Mouse (Mus musculus): ENCODE data around the gene Pim3.
"Not testable (repeated sequence)": the region's sequence is repeated elsewhere in the genome, so short reads cannot be mapped to it uniquely, and the experiment has no call there.

Gene Pim3

DNA sequence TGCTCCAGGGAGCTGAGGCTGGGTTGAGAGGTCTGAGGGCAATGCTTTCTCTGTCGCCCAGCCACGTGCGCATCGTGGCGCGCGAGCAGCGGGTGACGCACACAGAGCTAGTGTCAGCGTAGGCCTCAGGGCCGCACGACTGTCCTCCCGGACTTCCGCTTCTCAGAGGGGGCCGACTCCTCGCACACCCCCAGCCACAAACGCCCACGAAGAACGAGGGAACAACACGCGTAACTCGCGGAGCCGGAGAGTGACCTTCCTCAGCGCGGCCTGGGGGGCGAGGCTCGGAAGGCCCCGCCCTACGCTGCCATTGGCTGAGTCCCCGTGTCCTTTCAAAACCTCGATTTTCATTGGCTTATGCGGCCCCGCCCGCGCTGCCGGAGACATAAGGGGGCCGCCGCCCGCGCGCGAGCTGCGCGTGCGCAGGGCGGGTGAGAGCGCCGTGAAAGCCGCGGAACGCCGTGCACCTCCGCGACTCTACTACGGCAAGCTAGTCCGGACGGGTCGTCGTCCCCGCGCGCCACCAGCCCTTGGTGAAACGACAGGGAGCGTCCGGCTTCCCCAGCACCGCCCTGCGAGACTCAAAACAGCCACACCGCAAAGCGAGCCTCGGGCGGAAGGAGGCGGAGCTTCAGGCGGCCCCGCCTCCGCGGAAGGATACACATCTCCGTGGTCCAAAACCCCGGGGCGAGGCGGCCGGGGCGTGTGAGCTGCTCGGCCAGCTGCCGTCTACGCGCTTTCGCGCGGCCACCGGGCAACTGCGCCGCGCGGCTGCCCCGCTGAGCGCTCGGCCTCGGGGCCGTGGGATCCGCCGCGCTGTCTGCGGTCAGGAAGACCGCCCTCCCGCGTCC is at the start of gene Pim3:
Gene Pim3, plus strand, starts transcription at position 415 of the 851 bp plus-strand sequence.
- peak; percentile 97 for DNase-seq

DNA sequence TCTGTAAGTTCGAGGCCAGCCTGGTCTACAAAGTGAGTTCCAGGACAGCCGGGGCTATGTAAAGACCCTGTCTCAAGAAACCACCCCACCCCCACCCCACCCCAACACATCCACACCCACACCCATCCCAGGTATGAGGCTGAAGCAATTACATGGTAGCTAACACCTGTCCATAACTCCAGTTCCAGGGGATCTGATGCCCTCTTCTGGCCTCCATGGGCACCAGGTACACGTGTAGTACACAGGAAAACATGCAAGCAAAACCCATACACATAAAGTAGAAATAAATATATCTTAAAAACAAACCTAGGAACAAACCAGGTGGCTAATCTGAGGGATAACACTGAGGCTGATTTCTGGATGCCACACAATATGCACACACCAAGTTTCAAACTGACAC is 48.7 kb upstream of the Pim3 start:
- no peak for DNase-seq

DNA sequence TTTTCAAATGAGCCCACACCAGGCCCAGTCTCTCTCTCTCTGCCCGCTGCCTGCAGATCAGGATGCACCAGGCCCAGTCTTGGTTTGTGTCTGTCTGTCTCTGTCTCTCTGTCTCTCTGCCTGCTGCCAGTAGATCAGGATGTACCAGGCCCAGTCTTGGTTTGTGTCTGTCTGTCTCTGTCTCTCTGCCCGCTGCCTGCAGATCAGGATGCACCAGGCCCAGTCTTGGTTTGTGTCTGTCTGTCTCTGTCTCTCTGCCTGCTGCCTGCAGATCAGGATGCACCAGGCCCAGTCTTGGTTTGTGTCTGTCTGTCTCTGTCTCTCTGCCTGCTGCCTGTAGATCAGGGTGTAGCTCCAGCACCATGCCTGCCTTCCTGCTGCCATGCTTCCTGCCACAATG is 48.1 kb upstream of the Pim3 start:
- DNase-seq, result not testable (repeated sequence)

DNA sequence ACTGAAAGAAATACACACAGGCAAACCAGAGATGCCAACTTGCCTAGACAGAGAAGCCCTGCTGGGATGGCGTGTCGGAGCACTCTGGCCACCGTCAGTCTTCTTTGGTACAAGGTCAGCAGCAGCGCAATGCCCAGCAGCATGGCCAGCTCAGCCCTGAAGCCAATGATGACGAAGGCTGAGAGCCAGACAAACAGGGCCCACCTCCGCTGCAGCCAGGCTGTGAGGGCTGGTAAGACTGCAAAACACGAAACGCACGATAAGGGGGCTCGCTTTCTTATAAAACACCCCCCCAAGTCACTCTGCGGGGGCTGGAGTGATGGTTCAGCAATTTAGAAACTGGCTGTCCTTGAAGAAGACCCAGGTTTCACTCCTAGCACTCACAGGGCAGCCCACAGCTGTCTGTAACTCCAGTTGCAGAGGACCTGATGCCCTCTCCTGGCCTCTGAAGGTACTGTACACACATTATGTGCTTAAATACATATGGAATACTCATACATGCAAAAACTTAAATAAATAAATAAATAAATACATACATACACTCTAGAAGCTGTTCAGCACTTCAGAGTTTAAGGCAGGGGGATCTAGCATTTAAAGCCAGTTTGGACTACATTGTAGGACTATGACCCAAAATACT is 47.5 kb upstream of the Pim3 start:
- DNase-seq, result no peak

DNA sequence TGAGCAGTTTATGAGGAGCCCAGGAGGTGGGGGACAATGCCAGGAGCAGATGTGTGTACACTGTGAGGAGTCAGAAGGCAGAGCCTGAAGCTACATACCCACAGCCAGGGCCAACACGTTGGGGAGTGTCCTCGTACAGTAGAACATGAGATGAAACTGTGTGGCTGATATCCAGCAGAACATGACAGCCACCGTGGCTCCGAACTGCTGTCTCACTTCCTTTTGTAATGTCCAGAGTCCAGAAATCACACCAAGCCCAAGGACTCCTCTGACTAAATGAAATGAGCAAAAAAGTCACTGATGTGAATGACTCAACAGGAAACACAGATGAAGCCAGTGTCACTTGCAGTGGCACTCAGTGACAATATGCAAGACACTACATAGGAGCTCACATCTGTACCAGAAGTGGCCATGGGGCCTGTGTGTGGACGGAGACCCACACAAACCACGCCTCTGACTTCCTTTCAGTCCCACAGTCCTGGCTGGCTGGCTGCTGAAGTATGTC is 46.7 kb upstream of the Pim3 start:
- DNase-seq, result no peak

DNA sequence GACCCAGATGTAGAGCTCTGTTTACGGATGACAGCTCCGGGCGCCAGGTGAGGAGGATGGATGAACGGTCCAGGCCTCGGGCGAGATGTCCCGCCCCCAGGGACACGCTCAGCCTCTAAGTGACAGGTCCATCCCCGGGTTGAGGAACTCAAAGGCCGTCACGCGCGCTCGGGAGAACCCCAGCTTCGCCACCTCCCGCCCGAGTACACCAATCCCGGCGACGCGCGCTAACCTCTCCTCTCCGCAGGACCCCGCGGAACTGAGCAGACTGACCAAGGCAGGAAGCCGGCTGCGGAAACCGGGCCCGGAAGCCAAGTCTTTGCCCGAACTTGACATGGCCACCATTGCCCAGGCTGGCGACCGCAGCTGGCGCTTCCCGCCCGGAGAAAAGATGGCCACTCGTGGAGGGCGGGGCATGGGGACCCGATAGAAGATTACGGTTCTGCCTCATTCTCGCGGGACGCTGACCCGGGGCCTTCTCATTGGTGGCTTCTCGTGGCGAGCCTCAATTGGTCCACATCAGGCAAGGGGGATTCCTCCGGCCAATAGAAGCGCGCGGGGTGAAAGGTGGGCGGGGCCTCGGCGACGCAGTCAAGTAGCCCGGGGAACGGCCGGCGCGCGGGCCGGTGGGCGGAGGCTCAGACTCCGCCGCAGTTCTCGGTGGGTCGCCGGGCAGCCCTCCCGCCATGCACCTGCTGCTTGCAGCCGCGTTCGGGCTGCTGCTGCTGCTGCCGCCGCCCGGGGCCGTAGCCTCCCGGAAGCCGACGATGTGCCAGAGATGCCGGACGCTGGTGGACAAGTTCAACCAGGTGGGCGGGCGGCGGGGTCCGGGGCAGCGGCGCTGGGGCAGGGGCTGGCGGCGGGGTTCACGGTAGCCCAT is 42.7 kb upstream of the Pim3 start, which contains the start of the genes Alg12 and Creld2:
Gene Alg12, minus strand, starts transcription at position 293 of the 880 bp plus-strand sequence.
Gene Creld2, plus strand, starts transcription at position 621 of the 880 bp plus-strand sequence.
- DNase-seq, result peak; percentile 99

DNA sequence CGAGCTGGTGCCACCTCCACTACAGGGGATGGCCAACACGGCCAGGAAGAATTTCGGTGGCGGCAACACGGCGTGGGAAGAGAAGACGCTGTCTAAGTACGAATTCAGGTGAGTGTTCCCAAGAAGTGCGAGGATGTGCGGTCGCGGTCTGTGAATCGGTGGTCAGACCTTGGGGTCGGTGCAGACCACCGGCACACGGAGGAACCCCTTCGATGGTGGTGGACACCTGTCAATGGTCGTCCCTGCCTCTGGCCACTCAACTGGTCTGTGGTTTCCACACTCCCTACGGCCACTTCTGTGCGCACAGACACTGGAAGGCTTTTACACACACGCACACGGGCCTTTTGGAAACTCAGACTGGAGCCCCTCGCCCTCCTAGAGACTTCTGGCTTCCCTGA is 42.1 kb upstream of the Pim3 start:
- no peak for DNase-seq

DNA sequence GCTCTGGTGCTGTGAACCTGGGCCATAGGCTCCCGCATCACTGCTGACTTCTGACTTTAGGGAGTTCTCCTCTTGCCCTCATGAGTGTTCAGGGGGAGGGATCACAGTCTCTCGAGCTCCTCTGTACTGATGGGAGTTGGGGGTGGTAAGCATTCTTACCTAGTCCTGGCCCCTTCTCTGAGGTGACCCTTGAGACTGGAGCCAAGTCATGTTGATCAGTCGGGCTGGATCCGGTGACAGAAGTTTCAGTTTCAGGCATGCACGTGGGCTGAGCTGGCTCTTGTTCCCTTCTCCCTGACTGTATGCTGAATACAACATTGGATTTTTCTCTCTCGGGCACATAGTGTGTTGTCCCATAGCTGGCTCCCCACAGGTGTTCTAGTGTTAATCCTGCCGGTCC is 40.6 kb upstream of the Pim3 start:
- no peak for DNase-seq

DNA sequence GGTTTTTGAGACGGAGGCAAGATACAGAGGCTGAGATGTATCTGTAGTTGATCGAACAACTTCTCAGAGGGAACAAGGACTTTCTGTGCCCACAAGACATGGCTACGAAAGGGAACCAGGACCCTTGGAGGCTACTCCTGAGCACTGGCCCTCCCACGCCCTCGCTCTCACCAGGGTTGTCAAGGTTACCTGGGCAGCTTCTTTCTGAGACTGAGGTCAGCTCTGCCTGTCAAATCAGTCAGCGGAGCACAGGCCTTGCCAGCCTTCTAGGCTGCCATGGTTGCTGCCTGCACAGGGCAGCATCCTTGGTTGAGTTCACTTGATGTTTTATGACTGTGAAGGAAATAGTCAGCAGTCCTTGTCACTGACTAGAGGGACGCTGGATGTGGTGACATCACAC is 39.5 kb upstream of the Pim3 start:
- no peak for DNase-seq

DNA sequence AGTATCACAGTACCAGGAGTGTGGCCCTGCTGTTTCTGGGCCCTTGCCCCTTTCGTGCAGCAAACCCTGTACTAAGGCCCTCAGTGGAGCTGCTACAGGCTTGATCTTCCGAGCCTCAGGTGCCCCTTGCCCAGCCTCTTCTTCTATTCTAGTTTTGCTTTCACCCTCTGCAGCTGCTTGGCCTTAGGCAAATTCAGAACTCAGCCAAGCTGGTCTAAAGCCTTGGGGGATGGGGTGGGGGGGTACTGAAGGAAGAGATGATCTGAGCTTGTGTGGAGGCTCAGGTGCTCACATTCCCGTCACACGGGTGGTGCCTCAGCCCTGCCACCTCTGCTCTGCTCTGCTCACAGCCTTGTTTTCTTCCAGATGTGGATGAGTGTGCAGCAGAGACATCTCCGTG is 38.6 kb upstream of the Pim3 start:
- DNase-seq, result no peak

DNA sequence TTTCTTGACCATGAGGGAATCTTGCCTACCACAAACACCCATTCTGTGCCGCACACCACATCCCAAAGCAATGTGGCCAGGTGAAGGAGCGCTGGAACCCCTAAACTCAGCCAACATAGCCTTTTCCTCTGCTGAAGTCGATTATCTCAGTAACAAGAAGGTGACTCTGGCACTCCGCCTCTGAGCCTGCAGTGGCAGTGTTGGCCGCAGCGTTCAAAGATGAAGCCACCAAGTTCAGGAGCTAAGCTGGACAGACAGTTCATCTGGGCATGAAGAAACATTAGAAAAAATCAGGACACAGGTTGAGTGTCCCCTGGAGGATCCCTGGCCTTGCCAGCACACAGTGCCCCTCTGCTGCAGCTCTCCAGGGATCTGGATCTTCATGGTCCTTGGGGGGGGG is 34.5 kb upstream of the Pim3 start:
- no peak for DNase-seq

DNA sequence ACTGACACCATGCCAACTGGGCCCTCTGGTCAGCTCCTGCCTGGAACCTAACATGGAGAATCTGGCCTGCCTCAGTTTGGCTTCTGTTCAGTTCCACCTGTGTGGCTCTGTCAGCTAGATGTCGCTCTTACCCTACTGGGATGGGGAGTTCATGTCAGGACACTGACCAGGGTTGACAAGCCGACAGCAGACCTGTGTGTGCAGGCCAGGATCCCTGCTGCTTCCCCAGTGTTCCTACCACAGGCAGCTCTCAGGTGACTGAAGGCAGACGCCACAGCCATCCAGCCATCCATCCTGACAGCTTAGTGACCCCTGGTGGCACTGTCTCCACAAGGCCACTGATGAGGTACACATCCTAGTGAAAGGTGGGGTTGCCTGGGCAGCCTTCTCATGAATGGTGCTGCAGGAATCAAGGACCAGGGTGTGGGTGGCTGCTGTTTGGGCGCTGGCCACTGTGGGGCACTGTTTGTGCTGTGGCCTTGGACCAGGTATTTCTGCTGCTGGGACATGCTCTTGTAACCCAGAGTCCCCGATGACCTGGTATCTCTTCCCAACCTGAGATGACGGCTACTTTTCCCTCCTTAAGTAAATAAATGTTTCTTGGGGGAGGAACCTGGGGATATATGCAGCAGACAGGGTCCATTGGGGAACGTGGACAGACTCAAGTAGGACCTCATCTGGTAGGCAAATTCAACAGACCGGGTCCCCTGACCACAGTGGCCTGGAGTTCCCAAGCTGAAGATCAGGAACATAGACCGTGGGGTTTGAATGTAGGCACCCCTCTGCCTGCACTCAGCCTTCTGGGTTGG is 33.8 kb upstream of the Pim3 start:
- DNase-seq, result peak; percentile 89

DNA sequence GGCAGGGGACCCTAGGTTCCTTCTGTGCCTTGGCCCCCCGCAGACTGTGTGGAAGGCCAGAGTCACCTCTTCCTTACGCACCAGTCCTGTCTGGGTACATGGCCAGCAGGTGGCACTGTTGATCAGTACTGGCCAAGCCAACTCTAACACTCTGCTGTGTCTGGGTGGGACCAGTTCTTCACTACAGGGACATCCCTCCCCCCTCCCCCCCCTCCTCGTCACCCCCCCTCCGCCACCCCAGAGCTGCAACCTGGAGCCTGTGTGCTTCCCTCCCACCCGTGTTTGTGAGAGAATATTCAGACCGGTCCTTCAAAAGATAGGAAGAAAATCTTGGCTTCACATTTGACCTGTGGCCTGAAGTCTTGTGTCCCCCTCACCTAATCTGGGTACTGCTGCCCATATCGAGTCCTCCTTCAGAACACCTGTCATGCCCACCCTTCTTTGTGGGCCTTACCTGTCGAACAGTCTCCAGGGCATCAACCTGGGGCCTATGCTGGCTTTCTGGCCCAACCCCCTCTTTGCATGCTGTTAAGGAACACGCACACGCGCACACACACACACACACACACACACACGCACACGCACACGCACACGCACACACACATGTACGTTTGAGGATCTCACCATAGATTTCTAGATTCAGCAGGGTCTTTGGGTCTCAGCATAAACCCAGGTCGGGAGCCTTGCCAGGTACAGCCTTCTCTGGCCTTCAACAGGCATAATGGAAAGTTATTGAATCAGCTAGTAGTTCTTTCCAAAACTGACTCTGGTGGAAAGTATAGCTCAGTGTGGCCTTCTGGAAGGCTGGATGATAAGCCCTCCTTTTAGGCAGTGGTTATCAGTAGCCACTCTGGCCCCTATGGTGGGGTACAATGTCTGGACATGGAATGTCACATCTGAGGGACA is 32.9 kb upstream of the Pim3 start:
- DNase-seq, result peak; percentile 90

DNA sequence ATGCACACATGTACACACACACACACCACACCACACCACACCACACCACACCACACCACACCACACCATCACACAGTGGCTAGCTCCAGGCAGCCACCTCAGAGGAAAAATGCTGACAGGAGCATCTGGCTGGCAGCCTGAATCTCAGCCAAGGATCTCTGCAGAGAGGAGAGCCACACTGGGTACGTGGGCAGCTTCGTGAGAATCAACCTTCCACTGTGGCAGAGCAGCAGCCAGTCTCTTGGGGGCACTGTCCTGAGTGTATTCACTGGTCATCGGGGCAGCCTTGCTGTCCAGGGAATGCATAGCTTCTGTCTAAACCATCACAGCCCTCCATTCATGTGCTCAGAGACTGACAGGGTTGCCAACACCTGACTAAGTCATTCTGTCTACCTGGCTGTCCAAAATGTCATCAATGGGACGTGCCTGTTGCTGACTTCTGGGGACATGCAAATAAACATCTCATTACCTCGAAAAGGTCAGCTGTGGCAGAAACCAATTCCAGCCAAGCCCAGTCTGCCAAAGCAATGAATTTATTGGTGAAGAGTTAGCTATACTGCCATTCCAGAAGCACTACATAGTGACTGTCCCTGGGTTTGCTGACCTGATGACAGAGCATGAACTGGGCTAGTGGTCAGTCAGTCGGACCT is 32.1 kb upstream of the Pim3 start:
- peak; percentile 16 for DNase-seq

DNA sequence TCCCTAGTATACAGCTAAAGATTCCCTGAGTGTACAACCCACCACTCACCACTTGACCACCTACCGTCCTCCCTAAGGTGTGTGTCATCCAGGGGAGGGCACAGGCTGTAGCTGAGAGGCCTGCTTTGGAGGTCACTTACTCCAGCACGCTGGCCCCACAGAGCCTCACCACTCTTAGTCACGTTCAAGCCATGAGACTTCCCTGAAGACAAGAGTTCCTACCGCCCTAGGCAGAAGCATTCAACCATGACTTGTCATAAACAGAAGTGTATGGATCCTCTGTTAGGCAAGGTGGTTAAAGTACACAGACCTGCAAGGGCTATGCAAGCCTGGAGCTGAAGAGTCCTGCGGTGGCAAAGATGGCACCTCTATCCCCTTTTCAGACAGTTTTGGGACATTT is 31.3 kb upstream of the Pim3 start:
- DNase-seq, result no peak

DNA sequence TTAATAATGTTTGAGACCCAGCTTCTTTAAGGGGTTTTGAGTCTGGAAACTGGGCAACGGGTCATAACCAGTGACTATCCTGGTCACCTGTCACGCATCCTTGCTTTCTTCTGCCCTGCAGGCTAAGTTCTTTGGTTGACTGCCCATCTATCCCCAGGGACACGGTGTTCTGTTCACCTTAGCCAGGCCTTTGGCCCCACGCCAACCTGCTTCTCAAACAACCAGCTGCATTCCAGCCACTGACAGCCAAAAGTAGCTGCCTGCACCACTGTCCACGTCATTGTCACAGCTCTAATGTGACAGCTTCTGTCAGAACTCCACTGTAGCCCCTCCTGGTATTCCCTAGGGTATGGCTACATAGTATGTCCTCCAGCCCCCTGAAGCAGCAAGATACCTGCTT is 30.5 kb upstream of the Pim3 start:
- no peak for DNase-seq

DNA sequence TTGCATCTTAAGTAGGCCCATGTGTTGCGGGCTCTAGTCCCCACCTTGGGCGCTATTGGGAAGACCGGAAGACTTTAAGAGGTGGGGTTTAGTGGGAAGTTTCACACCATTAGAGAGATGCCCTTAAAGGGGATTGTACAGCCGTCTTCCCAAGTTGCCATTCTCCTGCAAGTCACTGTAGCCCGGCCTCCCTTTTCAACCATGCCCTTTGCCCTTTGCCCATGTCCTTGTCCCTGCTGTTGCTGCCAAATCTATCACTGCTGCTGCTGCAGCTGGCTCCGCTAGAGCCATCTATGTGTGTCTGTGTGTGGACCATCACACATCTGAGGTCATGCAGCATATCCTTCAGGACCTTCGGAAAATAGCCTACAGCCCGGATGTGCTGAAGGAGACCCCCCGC is 29.4 kb upstream of the Pim3 start:
- no peak for DNase-seq

DNA sequence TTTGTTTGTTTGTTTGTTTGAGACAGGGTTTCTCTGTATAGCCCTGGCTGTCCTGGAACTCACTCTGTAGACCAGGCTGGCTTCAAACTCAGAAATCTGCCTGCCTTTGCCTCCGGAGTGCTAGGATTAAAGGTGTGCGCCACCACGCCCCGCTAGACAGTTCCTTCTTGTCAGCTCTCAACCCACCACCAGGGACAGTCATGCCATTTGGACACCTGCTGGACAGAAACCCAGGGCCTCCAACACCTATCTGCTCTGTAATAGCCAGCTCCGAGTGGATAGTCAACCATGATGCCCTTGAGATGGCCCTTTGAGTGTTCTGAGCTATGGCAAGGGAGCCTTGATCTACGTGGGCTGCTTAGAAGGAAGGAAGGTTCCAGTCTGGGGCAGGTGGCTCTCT is 26.0 kb upstream of the Pim3 start:
- no peak for DNase-seq

DNA sequence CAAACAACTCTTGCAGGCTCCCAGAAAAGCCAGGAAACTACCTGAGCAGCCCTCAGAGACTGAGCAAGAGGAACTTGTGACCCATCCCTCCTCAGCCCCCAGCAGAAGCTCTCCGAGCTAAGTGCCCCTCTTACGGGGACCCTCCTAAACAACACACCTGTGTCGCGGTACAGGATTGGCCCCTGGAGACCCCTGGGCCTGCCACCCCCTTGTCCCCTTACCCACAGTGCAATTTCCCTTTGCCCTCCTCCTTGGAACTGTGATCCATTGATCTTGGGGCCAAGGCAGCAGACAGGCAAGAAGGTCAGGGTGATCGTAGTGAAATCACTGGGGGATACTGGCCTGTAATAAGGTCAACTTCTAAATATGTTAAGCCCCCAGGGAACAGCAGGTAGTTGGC is 25.4 kb upstream of the Pim3 start:
- no peak for DNase-seq

DNA sequence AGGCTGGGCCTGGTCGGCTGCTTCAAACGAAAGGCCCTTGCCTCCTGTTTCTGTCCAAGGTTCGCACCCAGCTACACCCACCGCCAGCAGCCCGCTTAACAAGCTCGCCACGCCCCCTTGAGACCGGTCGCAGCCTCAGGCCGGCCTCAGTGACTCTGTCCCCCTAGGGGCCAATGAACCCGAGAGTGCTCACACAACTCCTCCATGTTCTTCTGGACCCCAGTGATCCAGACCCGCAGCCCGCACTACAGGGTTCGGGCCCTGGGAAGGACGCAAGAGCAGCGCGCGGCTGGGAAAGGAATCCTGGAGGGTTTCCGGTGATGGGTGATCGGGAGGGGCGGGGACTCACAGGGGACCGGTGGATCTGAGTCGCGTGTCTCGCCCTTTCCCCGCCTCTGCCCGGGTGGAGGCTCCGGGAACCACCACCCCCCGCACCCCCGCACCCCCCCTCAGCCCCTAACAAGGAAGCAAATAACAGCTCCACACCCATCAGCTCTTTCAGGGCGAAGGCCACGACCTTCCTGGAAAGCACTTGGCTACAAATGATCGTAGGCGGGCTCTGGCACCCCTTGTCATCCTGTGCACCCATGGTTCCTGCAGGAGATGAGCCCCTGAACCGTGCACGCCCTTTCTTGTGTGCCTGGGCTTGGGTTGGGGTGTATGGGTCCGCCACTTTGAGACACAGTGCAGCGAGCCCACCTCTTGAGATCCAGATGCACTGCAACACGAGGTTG is 24.6 kb upstream of the Pim3 start:
- DNase-seq, result no peak

All from cerebellum, adult 11 months (tissue).